Mouse (Mus musculus): Measurements from ENCODE around the gene E330034G19Rik.
A peak's percentile ranks its signal among the peaks of the same experiment; 100 is the strongest.
"Not testable (repeated sequence)": the region's sequence is repeated elsewhere in the genome, so short reads cannot be mapped to it uniquely, and the experiment has no call there.

The E330034G19Rik gene

DNA sequence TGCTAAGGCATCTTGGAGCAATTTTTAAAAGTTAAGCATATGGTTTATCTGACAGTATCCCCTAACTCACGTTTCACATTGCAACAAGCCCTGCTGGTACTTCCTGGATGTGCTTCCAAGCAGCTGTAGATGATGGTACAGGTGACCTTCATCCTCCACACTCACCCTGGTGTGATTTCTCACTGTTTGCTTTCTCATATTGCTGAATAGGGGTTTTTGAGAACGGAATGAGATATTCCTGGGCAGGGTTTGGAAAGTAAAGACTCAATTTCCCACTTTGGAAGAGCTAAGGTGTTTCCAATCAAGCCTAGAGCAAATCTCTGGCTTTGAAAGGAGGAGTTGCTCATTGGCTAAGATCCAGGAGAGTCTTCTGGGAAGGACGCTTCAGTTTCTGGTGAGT lies at the start of gene E330034G19Rik:
Gene E330034G19Rik (plus strand): TSS at position 301 of the 400 bp plus-strand sequence.
- no peak for DNase-seq (ENCODE audit: inconsistent ontology term)

DNA sequence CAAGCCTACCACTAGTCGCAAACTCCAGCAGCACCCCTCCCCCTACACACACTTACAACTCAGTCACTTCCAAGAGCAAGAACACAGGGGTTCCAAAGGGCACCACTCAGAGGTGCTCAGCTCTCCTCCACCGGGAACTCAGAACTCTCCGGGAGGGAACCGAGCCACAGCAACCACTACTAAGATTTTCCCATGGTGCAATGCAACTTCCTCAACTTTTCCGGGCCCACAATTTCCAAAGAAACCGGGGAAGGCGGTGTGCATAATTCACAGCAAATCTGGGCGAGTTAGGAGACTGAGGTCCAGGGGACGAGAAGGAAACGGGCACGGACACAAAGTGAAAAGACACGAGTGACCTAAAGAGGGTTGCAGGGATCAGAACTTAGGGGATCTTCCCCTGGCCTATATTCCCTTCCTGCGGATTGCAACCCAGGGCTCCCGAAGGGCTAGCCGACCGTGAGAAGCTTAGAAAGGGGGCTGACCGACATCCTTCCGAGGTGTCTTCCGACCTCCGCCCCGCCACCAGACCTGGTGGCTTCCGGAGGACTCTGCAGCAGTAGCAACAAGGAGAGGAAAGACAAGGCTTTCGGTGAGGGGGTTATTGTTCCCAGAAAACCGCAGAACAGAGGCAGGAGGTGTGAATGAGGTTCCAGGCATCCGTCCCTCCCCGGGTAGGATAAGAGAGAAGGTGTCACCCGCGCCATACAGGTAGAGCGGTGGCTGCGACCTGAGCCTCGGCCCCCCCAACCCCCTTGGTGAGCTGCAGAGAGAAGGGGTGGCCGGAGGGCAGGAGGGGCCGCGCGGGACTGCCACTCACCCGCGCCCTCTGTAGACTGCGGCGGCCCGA lies 48.5 kb upstream of the E330034G19Rik start:
- DNase-seq (ENCODE audit: inconsistent ontology term) = peak; percentile 36

DNA sequence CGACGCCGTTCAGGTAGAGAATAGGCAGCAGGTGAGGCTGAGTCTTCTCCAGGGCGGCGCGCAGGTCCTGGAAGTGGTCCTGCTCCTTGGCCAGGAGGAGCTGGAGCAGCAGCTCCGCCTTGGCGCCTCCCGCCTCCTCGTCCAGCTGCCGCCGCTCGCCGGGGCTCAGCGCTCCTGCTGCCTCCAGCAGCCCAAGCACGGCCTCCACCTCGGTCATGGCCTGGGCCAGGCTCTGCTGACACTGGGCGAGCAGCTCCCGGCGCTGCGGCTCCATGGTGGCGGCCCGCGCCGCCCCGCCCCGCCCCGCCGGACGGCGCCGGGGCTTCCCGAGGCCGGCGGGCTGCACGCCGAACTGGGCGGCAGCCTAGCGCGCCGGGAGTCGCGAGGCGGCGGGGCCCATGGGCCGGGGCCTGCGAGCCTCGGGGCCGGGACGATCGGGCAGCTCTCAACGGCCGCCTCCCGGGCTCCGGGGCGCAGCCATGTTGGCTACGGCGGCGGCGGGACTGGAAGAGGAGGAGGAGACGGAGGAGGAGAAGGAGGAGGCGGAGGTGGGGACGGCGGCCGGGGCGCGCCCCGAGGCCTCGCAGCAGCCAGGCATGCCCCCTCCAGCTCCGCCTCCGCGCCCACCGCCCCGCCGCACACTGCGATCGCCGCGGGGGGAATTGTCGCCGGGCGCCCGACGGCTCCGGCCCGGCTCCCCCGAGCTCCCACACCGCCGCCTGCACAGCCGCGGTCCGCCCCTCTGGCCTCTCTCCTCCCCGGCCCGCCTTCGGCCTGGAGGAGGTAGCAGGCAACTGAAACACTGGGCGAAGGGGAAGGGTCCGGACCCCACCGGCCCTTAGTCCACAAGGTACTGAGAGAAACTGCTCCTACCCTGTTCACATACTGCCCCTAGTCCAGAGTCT lies 47.6 kb upstream of the E330034G19Rik start, which contains the start of gene Dlg5:
Gene Dlg5 (minus strand): TSS at position 744 of the 905 bp plus-strand sequence.
- peak; percentile 74 for DNase-seq (ENCODE audit: inconsistent ontology term)

DNA sequence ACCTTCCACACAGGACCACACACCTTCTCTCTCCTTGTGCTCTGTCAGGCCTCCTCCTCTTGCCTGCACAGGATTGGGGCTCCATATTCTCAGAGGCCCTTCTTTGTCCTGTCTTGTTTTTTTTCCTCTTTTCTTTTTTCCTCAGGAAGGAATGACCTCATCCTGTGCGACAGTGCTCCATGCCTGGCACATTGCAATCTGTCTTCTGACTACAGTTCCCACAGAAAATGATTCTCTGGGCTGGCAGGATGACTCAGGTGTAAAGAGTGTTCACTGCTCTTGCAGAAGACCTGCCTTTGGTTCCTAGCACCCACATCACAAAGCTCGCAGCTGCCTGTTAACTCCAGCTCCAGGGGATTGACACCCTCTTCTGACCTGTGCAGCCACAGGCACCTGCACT lies 43.1 kb upstream of the E330034G19Rik start:
- DNase-seq (ENCODE audit: inconsistent ontology term) = no peak

DNA sequence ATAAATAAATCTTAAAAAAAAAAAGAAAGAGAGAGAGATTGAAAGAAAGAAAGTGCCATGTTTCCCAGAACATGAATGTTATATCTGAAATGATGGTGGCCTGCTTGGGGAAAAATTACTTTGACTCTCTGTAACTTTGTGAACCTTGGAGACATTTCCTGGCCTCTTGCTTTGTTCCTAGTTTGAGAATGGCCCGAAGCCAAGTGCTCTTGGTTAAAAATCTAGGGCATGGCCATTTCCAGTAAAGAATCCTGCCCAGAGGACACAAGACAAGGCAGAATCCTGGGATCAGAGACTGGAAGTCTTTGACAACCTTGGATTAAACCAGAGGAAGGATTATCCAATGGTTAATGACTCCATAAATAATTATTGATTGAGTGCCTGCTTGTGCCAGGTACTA lies 41.7 kb upstream of the E330034G19Rik start:
- no peak for DNase-seq (ENCODE audit: inconsistent ontology term)

DNA sequence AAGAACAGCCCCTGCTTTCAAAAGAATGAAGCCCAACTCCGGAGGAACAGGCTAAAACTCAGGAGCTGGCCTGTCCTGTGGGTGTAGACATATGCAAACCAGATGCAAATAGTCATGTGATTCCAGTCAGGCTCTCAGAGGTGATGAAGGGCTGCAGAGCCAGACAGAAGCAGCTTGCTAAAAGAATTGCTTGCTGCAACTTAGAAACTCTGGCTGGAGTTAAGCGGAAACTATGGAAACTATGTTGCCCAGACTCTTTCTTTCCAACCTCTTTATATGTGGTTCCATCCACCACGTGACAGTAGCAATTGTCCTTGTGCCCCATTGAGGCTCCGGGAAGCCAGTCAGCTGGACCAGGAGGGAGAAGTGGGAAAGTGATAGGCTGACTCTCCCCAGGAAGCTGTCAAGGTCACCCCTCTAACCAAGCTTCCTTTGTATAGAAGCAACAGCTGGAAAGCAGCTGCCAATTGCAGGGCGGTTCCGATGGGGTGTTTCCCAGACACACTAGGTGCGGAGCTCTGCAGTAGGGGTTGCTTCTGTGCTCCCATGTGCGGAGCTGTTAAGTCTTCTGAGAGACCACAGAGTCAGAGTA lies 39.3 kb upstream of the E330034G19Rik start:
- DNase-seq (ENCODE audit: inconsistent ontology term) = no peak

DNA sequence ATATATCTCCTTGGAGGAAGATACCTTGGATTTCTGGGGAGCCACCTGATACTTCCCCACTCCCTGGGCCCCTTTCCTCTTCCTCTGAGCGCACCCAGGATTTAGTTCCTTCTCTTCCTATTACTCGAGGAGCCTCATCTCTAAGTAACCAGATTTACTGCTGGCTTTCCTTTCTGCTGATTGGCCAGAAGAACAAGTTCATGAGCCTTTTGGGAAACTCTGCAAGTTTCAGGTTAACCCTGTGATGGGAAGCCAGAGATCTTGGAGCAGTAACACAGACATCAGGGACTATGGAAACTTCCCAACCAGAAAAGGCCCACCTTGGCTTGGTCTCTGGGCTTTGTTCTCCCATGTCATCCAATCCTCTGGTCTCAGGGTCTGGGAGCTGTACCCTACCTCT lies 37.1 kb upstream of the E330034G19Rik start:
- DNase-seq (ENCODE audit: inconsistent ontology term) = no peak

DNA sequence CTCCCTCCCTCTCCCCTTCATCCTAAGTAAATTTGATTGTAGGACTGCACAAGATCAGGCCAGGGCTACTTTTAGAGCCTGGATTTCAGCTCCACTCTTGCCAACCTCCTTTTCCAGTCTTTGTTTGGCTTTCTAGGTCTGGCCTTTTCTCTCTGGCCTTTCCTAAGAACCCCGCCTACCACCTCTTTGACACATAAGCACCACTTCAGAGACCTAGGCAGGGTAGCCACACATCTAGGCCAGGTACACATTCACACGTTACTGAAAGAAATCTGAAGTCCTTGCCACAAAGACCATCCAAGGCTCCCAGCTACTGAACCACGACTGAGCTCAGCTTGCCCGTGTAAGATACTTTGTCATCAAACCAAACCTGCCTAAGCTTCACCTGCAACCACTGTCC lies 32.6 kb upstream of the E330034G19Rik start:
- DNase-seq (ENCODE audit: inconsistent ontology term) = no peak

DNA sequence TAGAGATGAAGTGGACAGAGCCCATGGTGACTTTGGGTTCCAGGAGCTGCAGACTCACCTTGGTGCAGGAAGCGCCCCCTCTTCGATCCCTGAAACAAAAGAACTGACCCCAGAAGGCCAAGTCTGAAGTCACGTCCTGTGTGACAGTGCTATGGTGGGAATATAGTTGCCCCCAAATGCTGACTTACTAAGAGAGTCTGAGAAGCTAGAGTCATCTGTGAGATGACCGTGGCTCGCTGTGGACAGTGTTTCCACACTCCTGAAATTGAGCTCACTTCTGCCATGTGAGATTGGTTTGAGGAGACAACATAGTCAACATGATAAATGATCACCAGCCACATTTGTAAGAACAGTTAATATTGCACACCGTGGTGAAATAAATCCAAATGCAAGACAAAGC lies 30.6 kb upstream of the E330034G19Rik start:
- DNase-seq (ENCODE audit: inconsistent ontology term) = no peak

DNA sequence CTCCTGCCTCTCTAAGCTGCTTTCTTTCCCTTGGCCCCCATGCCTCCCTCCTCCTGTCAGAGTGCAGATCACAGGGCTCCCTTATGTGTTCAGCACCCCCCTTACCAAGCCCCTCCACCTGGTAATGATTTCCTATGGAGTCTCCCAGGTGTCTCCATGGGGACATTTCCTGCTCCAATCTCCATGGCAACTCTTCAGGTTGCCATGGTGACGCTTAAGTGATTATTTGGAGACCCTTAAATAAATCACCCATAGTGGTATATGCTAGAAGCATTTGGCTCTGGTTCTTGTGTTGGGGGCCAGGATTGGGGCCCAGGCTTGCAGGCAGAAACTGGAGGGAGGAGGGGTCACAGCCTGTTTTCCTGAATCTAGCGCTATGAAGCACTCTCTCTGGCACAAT lies 30.1 kb upstream of the E330034G19Rik start:
- no peak for DNase-seq (ENCODE audit: inconsistent ontology term)

DNA sequence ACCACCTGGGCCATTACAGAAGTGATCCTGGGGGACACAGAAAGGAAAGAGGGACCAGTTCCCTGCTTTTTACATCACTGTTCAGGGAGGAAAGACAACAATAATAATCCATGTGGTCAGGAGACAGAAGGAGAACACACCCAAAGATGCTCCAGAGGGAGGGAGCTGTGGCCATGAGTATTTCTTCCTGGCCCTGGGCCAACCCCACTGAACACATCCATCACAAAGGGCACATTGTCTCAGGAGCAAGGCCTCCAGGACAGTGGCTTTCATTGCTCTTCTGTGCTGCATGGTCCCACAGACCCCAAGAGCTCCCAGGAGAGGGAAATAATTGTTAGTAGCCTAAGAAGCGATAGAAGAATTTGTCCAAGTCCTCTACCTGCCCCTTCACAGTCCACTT lies 23.4 kb upstream of the E330034G19Rik start:
- peak; percentile 44 for DNase-seq (ENCODE audit: inconsistent ontology term)

DNA sequence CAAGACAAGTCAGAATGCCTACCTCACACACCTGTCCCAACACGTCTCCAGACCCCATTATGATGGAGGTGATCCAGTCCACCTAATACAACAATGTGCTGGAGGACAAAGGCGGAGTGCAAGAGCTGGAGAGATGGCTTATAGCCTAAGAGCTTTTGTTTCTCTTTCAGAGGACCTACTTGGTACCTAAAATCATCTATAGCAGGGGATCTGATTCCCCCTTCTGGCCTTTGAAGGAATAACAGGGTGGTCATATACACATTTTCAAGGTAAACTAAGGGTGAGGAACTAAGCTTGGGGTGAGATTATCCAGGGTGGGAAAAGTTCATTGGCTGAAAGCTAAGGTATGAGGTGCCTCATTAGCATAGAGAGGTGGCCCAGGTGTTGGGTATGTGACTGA lies 19.4 kb upstream of the E330034G19Rik start:
- DNase-seq (ENCODE audit: inconsistent ontology term) = peak; percentile 33

DNA sequence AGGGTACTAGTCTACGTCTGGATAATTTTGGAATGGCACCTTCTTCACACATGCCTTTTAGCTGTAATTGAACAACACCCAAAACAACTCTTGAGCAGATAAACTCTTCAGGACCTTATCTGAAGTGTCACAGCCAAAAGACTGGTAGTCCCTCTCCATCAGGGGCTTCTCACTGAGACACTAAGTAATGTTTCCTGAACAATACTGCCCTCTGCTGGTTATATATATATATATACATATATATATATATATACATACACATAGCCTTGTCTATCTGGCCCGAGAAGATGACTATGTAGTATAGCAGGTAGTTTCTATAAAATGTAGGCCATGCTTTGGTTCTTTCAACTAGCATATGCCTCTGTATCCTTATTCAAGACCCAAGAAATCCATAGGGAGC lies 17.5 kb upstream of the E330034G19Rik start:
- DNase-seq (ENCODE audit: inconsistent ontology term) = peak; percentile 33

DNA sequence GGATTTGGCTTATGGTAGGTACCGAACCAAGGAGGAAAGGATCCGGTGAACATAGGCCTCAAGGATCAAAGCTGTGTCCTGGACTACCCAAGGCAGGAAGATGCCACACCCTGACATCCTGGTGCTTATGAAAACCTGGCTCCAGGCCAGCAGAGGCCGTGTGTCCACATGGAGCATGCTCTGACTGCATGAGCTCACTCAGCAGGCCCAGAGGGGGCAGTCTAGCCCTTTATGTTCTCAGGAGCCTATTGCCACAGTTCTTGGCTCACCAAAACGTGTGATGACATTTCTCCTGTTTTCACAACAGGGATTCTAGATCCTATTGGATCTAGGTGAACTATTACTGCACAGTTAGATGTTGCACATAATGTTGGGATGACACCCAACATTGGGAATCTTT lies 11.7 kb upstream of the E330034G19Rik start:
- DNase-seq (ENCODE audit: inconsistent ontology term) = no peak

DNA sequence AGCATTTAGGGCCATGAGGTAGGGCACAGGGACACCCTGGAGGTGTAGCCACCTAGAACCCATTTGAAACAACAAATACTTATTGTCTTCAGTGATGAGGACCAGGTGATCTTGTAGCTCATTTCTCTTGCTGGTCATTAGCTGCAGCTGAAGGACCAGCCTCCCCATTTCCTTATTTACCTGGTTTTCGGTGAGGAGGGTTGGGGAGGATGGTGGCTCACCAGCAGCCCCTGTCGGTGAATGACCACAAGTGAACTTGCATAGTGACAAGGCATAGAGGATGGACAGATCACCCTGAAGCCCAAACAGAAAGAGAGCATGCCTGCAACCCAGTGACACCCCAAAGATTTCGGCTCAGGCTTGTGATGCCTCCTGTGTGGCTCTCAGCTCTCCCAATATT lies 10.7 kb upstream of the E330034G19Rik start:
- DNase-seq (ENCODE audit: inconsistent ontology term) = no peak

DNA sequence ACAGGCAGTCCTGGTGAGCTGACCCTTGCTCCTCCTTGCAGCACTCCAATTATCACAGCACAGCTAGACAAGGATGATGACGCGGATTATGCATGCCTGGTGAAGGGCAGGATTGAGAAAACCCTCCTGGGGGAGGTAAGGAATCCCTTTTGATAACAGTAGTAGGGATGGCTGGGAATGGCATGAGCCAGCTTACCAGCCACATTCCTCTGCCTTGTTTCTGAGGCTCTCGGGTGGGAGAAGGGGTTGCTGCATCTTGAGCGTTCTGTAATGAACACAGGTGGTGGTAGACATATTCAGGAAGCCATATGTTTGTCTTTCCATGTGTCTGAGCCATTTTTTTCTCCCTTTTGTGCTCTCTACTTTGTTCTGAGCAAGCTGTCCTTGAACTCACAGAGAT lies 6.9 kb upstream of the E330034G19Rik start:
- DNase-seq (ENCODE audit: inconsistent ontology term) = no peak

DNA sequence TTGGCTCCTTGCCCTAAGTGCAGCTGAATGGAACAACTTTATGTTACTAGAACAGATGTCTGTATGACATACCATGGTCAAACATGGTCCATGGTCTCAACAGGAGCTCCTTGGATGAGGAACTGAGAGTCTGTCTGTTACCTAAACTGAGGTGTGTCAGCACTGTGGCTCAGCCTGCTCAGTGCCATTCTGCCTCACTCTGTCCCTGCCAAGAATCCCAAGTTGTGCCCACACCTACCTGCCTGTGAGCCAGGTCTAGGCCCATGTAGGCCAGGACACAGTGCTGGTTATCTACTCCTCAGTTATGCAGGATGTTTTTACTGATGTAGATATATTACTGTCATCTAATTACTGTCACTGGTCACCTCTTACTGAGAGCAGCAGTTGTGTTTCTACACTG lies 2.3 kb upstream of the E330034G19Rik start:
- DNase-seq (ENCODE audit: inconsistent ontology term) = no peak

DNA sequence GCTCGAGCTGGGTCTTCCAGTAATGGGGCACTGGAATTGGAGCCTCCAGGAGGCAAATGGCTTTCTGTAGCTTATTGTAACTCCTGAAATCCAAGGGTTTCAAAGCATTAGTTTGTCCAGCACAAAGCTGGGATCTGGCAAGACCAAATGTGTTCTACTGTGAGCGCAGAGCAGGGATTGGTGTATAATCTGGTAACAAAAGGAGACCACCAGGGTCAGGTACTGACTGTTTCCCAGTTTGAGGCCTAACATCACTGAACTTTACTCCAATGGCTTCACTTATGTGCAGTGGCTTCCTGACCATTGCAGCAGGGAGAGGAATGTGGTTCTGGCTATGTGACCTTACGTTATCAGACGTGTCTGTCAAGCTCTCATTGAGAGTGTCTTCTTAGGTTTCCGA lies 617 bp downstream of the E330034G19Rik start:
- no peak for DNase-seq (ENCODE audit: inconsistent ontology term)

DNA sequence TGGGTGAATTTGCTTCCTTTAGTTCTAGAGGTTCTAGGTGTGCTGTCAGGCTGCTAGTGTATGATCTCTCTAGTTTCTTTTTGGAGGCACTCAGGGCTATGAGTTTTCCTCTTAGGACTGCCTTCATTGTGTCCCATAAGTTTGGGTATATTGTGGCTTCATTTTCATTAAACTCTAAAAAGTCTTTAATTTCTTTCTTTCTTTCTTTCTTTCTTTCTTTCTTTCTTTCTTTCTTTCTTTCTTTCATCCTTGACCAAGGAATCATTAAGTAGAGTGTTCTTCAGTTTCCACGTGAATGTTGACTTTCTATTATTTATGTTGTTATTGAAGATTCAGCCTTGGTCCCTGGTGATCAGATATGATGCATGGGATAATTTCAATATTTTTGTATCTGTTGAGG lies 9.1 kb downstream of the E330034G19Rik start:
- DNase-seq (ENCODE audit: inconsistent ontology term) = not testable (repeated sequence)

DNA sequence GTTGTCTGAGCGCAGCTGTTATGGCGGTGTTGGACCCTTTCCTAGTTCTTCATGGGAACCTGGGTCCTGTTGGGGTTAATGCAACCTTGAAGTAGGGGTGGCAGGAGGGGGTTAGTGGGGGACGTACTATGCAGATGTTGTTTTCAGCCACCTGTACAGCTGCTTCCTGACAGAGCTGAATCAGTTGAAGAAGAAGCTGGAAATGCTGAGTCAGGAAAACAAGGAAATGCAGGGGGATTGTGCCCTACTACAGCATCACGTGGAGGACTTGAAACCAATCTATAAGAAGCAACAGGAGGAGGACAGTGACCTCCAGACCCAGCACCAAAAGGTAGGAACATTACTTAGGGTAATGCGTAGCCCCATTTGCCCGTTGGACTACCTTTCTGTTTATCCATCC lies 13.7 kb downstream of the E330034G19Rik start:
- no peak for DNase-seq (ENCODE audit: inconsistent ontology term)

DNA sequence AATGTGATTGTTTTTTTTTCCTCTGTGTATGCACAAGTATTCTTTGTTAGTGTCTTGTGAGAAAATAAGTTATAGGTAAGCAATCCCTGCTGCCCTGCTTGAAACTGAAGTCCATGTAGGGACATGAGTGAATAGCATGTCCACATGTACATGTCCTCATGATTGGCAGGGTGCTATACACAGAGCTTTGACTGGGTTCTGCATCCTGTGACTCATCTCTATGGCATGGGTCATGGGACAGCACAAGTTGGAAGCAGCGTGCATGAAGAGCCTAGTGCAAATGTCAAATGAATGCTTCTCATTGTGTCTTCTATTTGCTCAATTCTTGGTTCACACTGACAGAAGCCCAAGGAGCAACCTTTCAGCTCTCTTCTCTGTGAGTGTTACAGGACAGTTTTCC lies 14.1 kb downstream of the E330034G19Rik start:
- peak; percentile 36 for DNase-seq (ENCODE audit: inconsistent ontology term)

DNA sequence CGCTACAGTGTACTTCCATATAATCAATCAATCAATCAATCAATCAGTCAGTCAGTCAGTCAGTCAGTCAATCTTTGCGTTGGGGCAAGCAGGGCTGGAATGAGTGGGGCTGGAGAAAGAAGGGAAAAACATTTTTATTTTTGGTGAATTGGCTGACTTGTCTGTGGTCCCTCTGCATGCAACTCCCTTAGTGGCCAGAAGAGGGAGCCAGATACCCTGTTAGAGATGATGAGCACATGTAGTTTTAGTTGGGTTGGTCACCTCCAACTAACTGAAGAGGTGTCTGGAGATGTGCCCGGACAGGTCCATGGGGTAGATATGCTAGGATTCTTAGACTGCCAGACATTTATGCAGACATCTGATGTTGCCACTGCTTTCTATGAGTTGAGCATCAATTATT lies 18.1 kb downstream of the E330034G19Rik start:
- peak; percentile 32 for DNase-seq (ENCODE audit: inconsistent ontology term)

All from Muller cell, postnatal 12 days (primary cell).